Mouse (Mus musculus) neural tube, embryonic 11.5 days (tissue): ENCODE results near the gene Gstp1. TPM values are rescaled to one million over a fixed set of nuclear protein-coding genes. Genes with fewer than 3 reads are reported as not detected.
"Not testable (repeated sequence)": the region's sequence is repeated elsewhere in the genome, so short reads cannot be mapped to it uniquely, and the experiment has no call there.

Source experiments
- ATAC-seq: fragments of 200-750 bp; cut with Nextera tagmentation; 2 replicates; pipeline ENCODE4 v1.8.0; 2017; ENCODE audit warnings: moderate number of reproducible peaks, mild to moderate bottlenecking, moderate TSS enrichment, moderate library complexity; ENCODE audit not compliant: insufficient read depth, low FRiP score, low TSS enrichment
- DNase-seq: peaks from one replicate; pipeline ENCODE4 v3.0.0-alpha.2; 2015; ENCODE audit warnings: low spot score
- H3K27ac ChIP-seq: fragments of 300-500 bp; sonication (generic); 2 replicates; pipeline ENCODE4 v1.5.1; 2014; ENCODE audit warnings: low read depth, mild to moderate bottlenecking, low read length
- H3K27me3 ChIP-seq: fragments of 300-500 bp; sonication (generic); 2 replicates; pipeline ENCODE4 v1.6.1; 2014; ENCODE audit warnings: mild to moderate bottlenecking, low read length, mixed read lengths; ENCODE audit not compliant: control insufficient read depth, insufficient read depth
- H3K36me3 ChIP-seq: fragments of 300-500 bp; sonication (generic); 2 replicates; pipeline ENCODE4 v1.6.1; 2014; ENCODE audit warnings: mild to moderate bottlenecking, low read length, moderate library complexity, mixed read lengths; ENCODE audit not compliant: control insufficient read depth, insufficient read depth
- H3K4me1 ChIP-seq: fragments of 300-500 bp; sonication (generic); 2 replicates; pipeline ENCODE4 v1.6.1; 2014; ENCODE audit warnings: low read length, mixed read lengths; ENCODE audit not compliant: control insufficient read depth, insufficient read depth
- H3K4me2 ChIP-seq: fragments of 300-500 bp; sonication (generic); 2 replicates; pipeline ENCODE4 v1.6.1; 2014; ENCODE audit warnings: low read depth, mild to moderate bottlenecking, moderate library complexity
- H3K4me3 ChIP-seq: fragments of 300-500 bp; sonication (generic); 2 replicates; pipeline ENCODE4 v1.5.1; 2014; ENCODE audit warnings: low read depth, low read length
- H3K9ac ChIP-seq: fragments of 300-500 bp; sonication (generic); 2 replicates; pipeline ENCODE4 v1.6.1; 2014; ENCODE audit warnings: mild to moderate bottlenecking, low read length
- H3K9me3 ChIP-seq: fragments of 300-500 bp; sonication (generic); 2 replicates; pipeline ENCODE4 v1.6.1; 2016; ENCODE audit warnings: low read length; ENCODE audit not compliant: control insufficient read depth
- WGBS: fragments of 180-500 bp; shearing (Covaris S2); extraction: QIAGEN DNeasy Blood & Tissue Kit; methylation state at CpG from one replicate; pipeline ENCODE4 v1.1.7; 2014; 5-methylcytosine and 5-hydroxymethylcytosine counted together
- polyA plus RNA-seq: library from polyadenylated mRNA; unstranded; fragments of >200 nt; fragmentation: Nextera tagmentation; extraction: Ambion mirVana; gene quantifications from 2 replicates; pipeline ENCODE4 v1.2.1, GENCODE M21; 2014

Gene Gstp1
- polyA plus RNA-seq, 1 experiment from 2014 or later: 361 TPM

DNA sequence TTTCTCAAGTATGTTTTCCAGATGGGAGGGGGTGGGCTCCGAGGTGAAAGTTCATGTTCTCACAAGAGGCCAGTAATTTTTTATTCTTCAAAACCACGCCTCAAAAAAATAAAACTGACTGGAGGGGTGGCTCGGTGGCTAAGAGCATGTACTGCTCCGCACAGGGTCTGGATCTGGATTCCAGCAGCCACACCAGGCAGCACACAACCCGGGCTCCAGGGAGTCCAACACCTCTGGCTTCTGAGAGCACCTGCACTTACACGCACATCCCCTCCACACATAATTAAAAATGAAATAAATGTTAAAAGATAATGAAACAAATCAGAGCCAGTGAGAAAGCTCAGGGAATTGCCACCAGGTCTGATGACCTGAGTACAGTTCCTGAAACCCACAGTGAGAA lies 28.5 kb upstream of the Gstp1 start:
- no peak for DNase-seq
- WGBS: 83% methylated on average over 6 of the region's 6 CpGs
- H3K4me2 ChIP-seq: no peak overlapping the region

GRCm38 (mm10) chr19:4064501-4064900 lies 26.7 kb upstream of the Gstp1 start:
- ATAC-seq, H3K4me3 ChIP-seq, H3K9ac ChIP-seq, H3K36me3 ChIP-seq, DNase-seq, H3K4me2 ChIP-seq, H3K9me3 ChIP-seq, H3K27ac ChIP-seq, H3K27me3 ChIP-seq, H3K4me1 ChIP-seq: not testable (repeated sequence)
- WGBS: 50% methylated on average over 2 of the region's 11 CpGs

More for the DNA sequence above, 28.5 kb upstream of the Gstp1 start:
- H3K36me3 ChIP-seq: no peaks in the 10 kb centered on the region
- no peaks in the 10 kb centered on the region for H3K4me1 ChIP-seq
- H3K9ac ChIP-seq: no peak overlapping the region
- no peak overlapping the region for H3K4me3 ChIP-seq
- H3K9me3 ChIP-seq: no peaks in the 10 kb centered on the region
- H3K27ac ChIP-seq: no peak overlapping the region
- ATAC-seq: no peak
- H3K27me3 ChIP-seq: no peaks in the 10 kb centered on the region

- H3K4me1 ChIP-seq, H3K4me2 ChIP-seq, H3K9ac ChIP-seq, H3K9me3 ChIP-seq, ATAC-seq, H3K27me3 ChIP-seq, H3K27ac ChIP-seq, DNase-seq, H3K4me3 ChIP-seq, H3K36me3 ChIP-seq: not testable (repeated sequence)
- 86% methylated on average over 2 of the region's 4 CpGs for WGBS
Measured at GRCm38 (mm10) chr19:4063357-4063756, 25.6 kb upstream of the Gstp1 start.

DNA sequence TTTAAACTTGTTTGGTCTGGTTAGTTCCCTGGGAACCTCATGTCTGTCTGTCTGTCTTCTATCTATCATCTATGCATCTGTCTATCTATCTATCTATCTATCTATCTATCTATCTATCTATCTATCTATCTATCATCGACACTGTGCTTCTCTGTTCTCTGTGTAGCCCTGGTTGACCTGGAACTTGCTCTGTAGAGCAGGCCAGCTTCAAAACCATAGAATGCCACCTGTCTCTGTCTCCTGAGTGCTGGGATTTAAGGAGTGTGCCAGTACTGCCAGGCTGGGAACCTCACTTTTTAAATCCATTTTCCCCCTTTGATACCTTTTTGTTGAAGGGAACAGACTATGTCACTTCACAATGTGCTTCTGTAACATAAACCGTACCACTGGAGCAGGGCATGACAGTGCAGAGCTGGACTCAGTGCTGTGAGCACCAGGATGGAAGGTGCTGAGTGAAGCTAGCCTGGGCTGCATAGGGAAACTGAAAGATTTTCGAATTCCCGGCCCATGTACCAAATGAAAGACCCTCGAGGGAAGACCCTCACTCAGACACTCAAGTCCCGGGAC lies 23.2 kb upstream of the Gstp1 start:
- DNase-seq (no peak), ATAC-seq (no peak)
- no peak overlapping the region for H3K27ac ChIP-seq
- WGBS: 90% methylated on average over 6 of the region's 6 CpGs
- no peaks in the 10 kb centered on the region for H3K27me3 ChIP-seq
- H3K9me3 ChIP-seq: no peaks in the 10 kb centered on the region
- no peaks in the 10 kb centered on the region for H3K36me3 ChIP-seq
- H3K4me2 ChIP-seq: no peak overlapping the region
- no peak overlapping the region for H3K4me3 ChIP-seq
- no peaks in the 10 kb centered on the region for H3K4me1 ChIP-seq
- no peak overlapping the region for H3K9ac ChIP-seq

- not testable (repeated sequence) for H3K4me1 ChIP-seq, H3K27ac ChIP-seq, H3K9me3 ChIP-seq, DNase-seq, H3K27me3 ChIP-seq, H3K4me3 ChIP-seq, H3K9ac ChIP-seq, ATAC-seq, H3K4me2 ChIP-seq, H3K36me3 ChIP-seq
- WGBS: 85% methylated on average over 8 of the region's 8 CpGs
Measured at GRCm38 (mm10) chr19:4060044-4060898, 22.5 kb upstream of the Gstp1 start.

- Histone ChIP-seq H3K27me3 (no peaks in the 10 kb centered on the region), H3K4me3 (no peak within 1 kb of the TSS), H3K9me3 (no peaks in the 10 kb centered on the region), H3K36me3 (no peaks in the 10 kb centered on the region), H3K27ac (no peak within 1 kb of the TSS), H3K4me2 (no peak within 1 kb of the TSS), H3K4me1 (no peaks in the 10 kb centered on the region), H3K9ac (no peak within 1 kb of the TSS)
- WGBS: 76% methylated on average over 15 of the region's 15 CpGs
- DNase-seq (no peak), ATAC-seq (no peak)
Measured at GRCm38 (mm10) chr19:4059069-4059740, 21.4 kb upstream of the Gstp1 start, which contains the start of gene Gstp3. TSS of gene Gstp3 (minus strand) at chr19:4059569.

- Histone ChIP-seq H3K36me3 (no peaks in the 10 kb centered on the region), H3K27ac (no peak overlapping the region), H3K4me3 (no peak overlapping the region), H3K27me3 (no peaks in the 10 kb centered on the region), H3K9me3 (no peaks in the 10 kb centered on the region), H3K4me1 (no peaks in the 10 kb centered on the region), H3K4me2 (no peak overlapping the region), H3K9ac (no peak overlapping the region)
- DNase-seq: no peak
- ATAC-seq: no peak
- WGBS: 94% methylated on average over 5 of the region's 5 CpGs
Measured at GRCm38 (mm10) chr19:4058581-4058980, 20.8 kb upstream of the Gstp1 start.

DNA sequence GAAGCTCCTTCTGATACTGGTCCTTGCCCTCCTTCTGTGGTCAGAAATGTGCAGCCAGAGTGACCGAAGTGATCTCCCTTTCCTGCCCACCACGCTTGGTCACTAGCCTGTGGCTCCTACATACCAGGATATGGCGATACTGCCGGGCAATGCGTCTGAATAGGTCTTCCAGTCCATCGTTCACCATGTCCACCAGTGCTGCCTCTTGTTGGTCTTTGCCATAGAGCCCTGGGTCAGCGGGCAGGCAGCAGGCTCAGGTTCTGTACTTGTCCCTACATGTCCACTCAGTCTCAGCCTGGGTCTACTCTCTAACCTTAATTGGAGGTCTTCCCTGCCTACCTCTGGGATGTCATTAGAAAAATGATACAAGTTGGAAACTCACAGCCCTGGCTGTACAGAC lies 20.2 kb upstream of the Gstp1 start:
- 91% methylated on average over 7 of the region's 7 CpGs for WGBS

More for the DNA sequence above, 20.2 kb upstream of the Gstp1 start:
- Histone ChIP-seq H3K27ac (no peak overlapping the region), H3K9me3 (no peaks in the 10 kb centered on the region), H3K27me3 (no peaks in the 10 kb centered on the region), H3K9ac (no peak overlapping the region), H3K4me2 (no peak overlapping the region), H3K4me1 (no peaks in the 10 kb centered on the region), H3K4me3 (no peak overlapping the region), H3K36me3 (no peaks in the 10 kb centered on the region)
- DNase-seq: no peak
- ATAC-seq: no peak
